Mouse (Mus musculus) heart, embryonic 15.5 days (tissue): ENCODE data around the gene Cyp4b1. TPM values are rescaled to one million over a fixed set of nuclear protein-coding genes. Genes with fewer than 3 reads are reported as not detected.
"Not testable (repeated sequence)": the region's sequence is repeated elsewhere in the genome, so short reads cannot be mapped to it uniquely, and the experiment has no call there.

Experiments
- ATAC-seq: fragments of 200-750 bp; cut with Nextera tagmentation; replicated peaks from 2 replicates; pipeline ENCODE4 v1.8.0; 2017; ENCODE audit warnings: low read depth, moderate TSS enrichment; ENCODE audit not compliant: insufficient number of reproducible peaks, insufficient read depth, low FRiP score
- H3K27ac ChIP-seq: fragments of 300-500 bp; sonication (generic); 2 replicates; pipeline ENCODE4 v1.5.1; 2015; ENCODE audit warnings: mild to moderate bottlenecking, inconsistent platforms
- H3K27me3 ChIP-seq: fragments of 300-500 bp; sonication (generic); 2 replicates; pipeline ENCODE4 v1.6.1; 2015; ENCODE audit warnings: inconsistent platforms
- H3K36me3 ChIP-seq: fragments of 300-500 bp; sonication (generic); 2 replicates; pipeline ENCODE4 v1.6.1; 2015; ENCODE audit warnings: mild to moderate bottlenecking, inconsistent platforms
- H3K4me1 ChIP-seq: fragments of 300-500 bp; sonication (generic); replicated peaks from 2 replicates; pipeline ENCODE4 v1.6.1; 2015; ENCODE audit warnings: inconsistent platforms
- H3K4me2 ChIP-seq: fragments of 300-500 bp; sonication (generic); 2 replicates; pipeline ENCODE4 v1.6.1; 2015; ENCODE audit warnings: inconsistent platforms, mild to moderate bottlenecking, moderate library complexity
- H3K4me3 ChIP-seq: fragments of 300-500 bp; sonication (generic); 2 replicates; pipeline ENCODE4 v1.5.1; 2015; ENCODE audit warnings: mild to moderate bottlenecking, inconsistent platforms
- H3K9ac ChIP-seq: fragments of 300-500 bp; sonication (generic); 2 replicates; pipeline ENCODE4 v1.6.1; 2015; ENCODE audit warnings: mild to moderate bottlenecking, inconsistent platforms
- H3K9me3 ChIP-seq: fragments of 300-500 bp; sonication (generic); replicated peaks from 2 replicates; pipeline ENCODE4 v1.6.1; 2016; ENCODE audit warnings: inconsistent platforms
- WGBS: fragments of 180-500 bp; shearing (Covaris S2); methylation state at CpG from one replicate; pipeline ENCODE4 v1.1.7; 2015; ENCODE audit warnings: mixed read lengths; 5-methylcytosine and 5-hydroxymethylcytosine counted together
- polyA plus RNA-seq: library from polyadenylated mRNA; unstranded; fragments of >200 nt; fragmentation: Nextera tagmentation; extraction: Ambion mirVana; gene quantifications from 2 replicates; pipeline ENCODE4 v1.2.1, GENCODE M21; 2015

The Cyp4b1 gene
- polyA plus RNA-seq, result 3.4 and 4.5 TPM in 2 replicates

DNA sequence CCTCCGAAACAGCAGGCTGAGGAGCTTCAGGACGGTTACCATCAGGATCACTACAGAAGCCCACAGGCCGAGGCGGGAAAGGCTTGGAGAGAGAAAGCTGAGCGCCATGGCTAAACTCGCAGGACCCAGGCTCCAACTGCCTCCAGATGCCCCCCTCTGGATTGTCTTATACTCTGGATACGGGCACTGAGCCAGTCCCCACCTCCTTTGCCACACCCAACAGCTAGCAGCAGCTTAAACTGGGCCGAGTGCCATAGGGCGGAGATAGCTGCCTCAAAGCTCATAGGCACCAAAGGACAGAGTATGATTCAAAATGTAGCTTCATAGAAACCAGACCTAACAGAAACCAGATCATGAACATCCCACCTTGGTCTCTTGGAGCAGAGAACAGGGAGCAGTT lies at the start of gene Cyp4b1:
Cyp4b1 (minus strand) TSS at position 144 of the 400 bp plus-strand sequence.
- Histone ChIP-seq H3K27ac (no peak within 1 kb of the TSS), H3K4me2 (no peak within 1 kb of the TSS), H3K4me3 (no peak within 1 kb of the TSS), H3K9me3 (no peaks in the 10 kb centered on the region), H3K27me3 (no peaks in the 10 kb centered on the region), H3K36me3 (no peaks in the 10 kb centered on the region), H3K4me1 (0 out of 2 replicates have a peak, but pooled peaks cover 3% of the 10 kb centered on the region), H3K9ac (no peak within 1 kb of the TSS)
- ATAC-seq, result no peak; the same call in 1 of the 2 replicates
- WGBS, result 61% methylated on average over 9 of the region's 9 CpGs

DNA sequence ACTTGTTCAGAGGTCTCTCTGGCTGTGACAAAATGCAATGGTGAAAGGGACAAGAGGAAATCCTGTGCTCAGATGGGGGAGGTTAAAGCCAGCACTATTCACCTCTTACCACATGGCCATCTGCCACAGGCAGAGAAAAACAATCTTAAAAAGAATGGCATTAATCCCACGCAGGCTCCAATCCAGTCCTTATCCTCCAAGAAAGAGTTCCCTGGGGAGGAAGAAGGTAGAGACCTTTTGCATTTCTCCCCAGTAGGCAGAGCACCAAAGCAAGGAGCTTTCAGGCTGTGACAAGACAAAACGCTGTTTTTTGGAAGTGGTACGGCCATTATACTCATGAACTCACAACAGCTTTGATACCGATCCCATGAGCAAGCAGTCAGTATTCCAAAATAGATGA lies 38.8 kb upstream of the Cyp4b1 start:
- H3K36me3 ChIP-seq, result no peaks in the 10 kb centered on the region
- H3K4me2 ChIP-seq, result no peak overlapping the region
- 49% methylated on average over 4 of the region's 4 CpGs for WGBS
- H3K4me1 ChIP-seq, result no peaks in the 10 kb centered on the region
- H3K27ac ChIP-seq, result no peak overlapping the region
- no peak for ATAC-seq
- no peak overlapping the region for H3K4me3 ChIP-seq
- H3K9me3 ChIP-seq, result no peaks in the 10 kb centered on the region
- no peaks in the 10 kb centered on the region for H3K27me3 ChIP-seq
- H3K9ac ChIP-seq, result no peak overlapping the region

DNA sequence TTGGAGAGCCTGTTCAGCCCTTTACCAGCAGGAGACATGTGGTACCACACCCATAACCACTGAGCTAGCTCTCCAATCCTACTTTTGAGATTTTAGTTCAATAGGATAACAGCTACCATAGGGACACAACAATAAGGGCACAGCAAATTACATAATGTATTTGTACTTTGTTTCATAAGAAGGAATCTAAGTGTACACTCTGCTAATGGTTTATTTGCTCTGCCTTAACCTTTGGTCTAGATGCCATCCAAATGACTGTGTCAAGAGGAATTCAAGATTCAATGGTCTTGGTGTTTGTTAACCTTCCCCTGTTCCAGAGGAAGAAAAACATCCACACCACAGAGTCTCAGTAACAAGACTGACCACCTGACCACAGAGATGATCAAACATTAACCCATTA lies 11.7 kb upstream of the Cyp4b1 start:
- Histone ChIP-seq H3K4me3 (no peak overlapping the region), H3K36me3 (no peaks in the 10 kb centered on the region), H3K9ac (no peak overlapping the region), H3K4me1 (peaks cover 3% of the 10 kb centered on the region; the same call in 1 of the 2 replicates), H3K27ac (no peak overlapping the region), H3K4me2 (no peak overlapping the region), H3K9me3 (no peaks in the 10 kb centered on the region), H3K27me3 (no peaks in the 10 kb centered on the region)
- ATAC-seq, result no peak

DNA sequence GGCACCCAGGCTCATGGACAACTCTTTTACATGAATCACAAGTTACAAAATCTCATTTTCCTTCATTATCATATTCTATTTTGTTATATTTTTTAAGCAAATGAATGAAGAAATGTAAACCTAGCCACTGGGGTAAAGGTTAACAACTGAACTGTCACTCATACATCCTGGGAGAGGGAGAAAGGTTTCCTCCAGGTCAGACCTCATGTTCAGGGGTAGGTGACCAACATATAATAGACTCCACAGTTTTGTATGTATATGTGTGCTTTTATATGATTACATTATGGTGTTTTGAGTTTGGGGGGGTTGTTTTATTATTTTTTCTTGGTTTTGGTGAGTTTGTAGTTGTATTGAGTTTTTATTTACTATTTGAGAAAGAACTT lies 10.3 kb upstream of the Cyp4b1 start:
- Histone ChIP-seq H3K27ac (no peak overlapping the region), H3K9me3 (no peaks in the 10 kb centered on the region), H3K36me3 (no peaks in the 10 kb centered on the region), H3K4me3 (peak overlapping the region; percentile 41; the same call in 1 of the 2 replicates), H3K9ac (no peak overlapping the region), H3K4me2 (peak overlapping the region; percentile 77), H3K27me3 (no peaks in the 10 kb centered on the region), H3K4me1 (peaks cover 3% of the 10 kb centered on the region; the same call in 1 of the 2 replicates)
- no peak for ATAC-seq

DNA sequence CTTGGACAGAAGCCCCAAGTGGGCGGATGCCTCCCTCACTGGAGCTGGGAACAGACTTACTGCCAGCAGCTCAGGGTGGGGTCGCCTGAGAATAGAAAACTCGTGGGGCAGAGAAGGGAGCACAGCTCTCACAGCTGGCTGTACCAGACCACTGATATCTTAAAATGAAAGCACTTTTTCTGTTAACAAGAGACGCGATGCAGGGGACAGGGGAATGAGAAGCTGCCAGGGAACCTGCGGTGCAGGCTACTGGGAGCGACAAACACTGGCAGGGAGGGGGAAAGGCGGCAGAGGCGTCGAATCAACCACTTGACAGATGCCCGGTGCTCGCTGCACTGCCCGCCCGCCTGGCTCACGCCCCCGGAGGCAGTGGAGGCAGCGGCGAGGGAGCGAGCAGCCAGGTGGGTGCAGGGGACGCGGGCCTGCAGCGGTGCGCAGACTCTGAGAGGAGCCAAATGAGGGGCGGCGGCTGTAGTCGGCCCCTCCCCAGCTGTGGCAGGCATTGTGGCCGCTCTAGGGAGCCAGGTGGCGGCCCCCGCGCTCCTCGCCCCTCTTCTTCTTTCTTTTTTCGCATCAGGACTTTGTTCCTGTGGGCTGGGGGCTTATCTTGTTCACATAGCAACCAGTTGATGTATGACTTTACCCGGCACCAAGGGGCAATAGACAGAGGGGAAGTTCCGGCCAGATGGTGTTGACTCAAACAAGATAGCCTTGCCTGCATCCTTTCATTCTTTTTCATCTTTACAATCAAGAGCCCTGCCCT lies 9.8 kb upstream of the Cyp4b1 start:
- Histone ChIP-seq H3K4me2 (peak overlapping the region; percentile 77), H3K9ac (peak overlapping the region; percentile 7), H3K4me3 (peak overlapping the region; percentile 41), H3K9me3 (no peaks in the 10 kb centered on the region), H3K4me1 (peaks cover 3% of the 10 kb centered on the region; the same call in 1 of the 2 replicates), H3K27me3 (no peaks in the 10 kb centered on the region), H3K36me3 (no peaks in the 10 kb centered on the region), H3K27ac (no peak overlapping the region)
- 2% methylated on average over 34 of the region's 34 CpGs for WGBS
- peak; percentile 50 for ATAC-seq

DNA sequence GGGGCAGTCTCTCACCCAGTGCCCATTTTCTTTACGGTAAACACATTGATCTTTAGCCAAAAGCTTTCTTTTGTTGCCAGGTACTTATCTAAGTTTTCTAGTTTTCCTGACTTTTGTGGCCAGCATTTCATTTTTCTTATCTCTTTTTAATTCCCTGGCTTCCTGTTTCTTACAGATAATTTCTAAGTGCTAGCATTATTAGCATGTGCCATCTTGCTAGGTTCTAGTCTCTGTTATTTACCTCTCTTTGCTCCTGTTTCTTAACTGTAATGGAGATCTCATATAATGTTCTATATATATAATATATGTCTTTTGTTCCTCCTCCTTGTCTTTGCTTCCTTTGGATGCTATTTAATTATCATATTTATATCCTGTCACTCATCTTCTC lies 9.0 kb upstream of the Cyp4b1 start:
- not testable (repeated sequence) for H3K27me3 ChIP-seq, H3K4me3 ChIP-seq, H3K36me3 ChIP-seq, H3K9me3 ChIP-seq, H3K9ac ChIP-seq, H3K4me1 ChIP-seq, ATAC-seq, H3K4me2 ChIP-seq, H3K27ac ChIP-seq
- WGBS, result 83% methylated on average over 1 of the region's 1 CpGs

DNA sequence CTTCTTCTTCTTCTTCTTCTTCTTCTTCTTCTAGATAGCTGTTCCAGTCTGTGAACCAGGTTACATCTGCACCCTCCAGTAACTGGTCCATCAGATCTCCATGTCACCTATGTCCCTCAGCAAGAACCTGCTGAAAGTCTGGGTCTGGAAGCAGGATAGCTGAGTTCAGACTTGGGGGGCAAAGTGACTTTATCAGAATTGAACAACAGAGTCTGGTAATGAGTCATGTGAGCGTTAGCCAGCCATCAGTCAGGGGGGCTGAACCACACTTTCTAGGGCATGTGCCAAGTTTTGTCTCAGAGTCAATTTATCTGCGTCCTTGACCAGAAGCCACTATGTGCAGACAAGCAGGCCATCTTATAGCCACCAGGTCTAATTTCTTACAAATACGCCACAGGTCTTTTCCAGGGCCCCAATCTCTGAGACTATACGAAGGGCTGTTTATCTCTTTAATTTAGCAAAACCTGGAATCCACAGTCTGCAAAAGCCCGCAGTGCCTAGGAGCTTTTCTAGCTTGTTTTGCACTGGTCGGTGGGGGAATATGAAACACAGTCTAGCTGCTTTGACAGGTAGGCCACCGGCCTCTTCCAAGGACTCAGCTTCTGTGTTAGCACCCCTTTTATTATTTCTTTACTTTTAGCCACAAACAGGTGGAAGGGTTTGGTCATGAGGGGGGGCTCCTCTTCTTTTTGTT lies 8.5 kb upstream of the Cyp4b1 start:
- not testable (repeated sequence) for H3K27me3 ChIP-seq, H3K36me3 ChIP-seq, H3K4me1 ChIP-seq, ATAC-seq, H3K9ac ChIP-seq, H3K4me2 ChIP-seq, H3K4me3 ChIP-seq, H3K27ac ChIP-seq, H3K9me3 ChIP-seq
- WGBS, result 65% methylated on average over 7 of the region's 7 CpGs

DNA sequence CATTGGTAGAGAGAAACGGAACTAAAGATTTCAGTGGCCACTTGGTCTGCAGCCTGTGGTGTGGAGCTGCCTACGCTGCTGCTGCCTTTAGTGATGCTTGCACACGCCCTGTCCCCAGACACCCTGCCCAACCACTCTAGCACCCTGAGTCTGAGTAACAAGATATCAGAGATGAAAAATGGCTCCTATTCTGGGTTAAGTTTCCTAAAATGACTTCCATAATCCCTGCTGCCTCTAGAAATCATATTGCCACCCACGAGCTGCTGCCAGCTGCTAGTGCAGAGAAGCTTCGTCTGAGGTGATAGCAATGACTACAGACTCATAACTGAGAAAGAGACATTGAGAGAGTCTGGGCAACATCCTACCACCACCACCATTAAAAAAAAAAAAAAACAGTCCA lies 3.3 kb upstream of the Cyp4b1 start:
- 0 out of 2 replicates have a peak, but pooled peaks cover 3% of the 10 kb centered on the region for H3K4me1 ChIP-seq
- no peaks in the 10 kb centered on the region for H3K9me3 ChIP-seq
- H3K4me2 ChIP-seq, result no peak overlapping the region
- no peaks in the 10 kb centered on the region for H3K27me3 ChIP-seq
- no peak overlapping the region for H3K27ac ChIP-seq
- no peak for ATAC-seq
- no peaks in the 10 kb centered on the region for H3K36me3 ChIP-seq
- no peak overlapping the region for H3K9ac ChIP-seq
- no peak overlapping the region for H3K4me3 ChIP-seq
- WGBS, result 76% methylated on average over 5 of the region's 5 CpGs

DNA sequence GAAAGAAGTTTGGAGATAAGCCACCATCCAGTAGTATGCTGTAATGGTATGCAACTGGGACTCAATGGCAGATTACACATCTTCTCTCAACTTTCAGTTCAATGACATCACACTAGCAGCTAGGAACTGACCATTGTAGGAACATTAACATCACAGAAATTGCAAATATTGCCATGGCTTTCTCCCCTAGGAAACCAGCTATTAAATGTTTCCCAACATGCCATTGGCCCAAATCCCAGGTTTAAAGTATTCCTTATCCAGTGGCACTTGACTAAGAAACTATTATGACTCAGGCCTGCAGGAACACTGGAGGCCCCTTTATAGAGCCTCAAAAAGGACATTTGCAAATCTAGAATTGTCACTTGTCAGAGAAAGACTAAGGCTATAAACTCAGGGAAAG lies 1.8 kb upstream of the Cyp4b1 start:
- Histone ChIP-seq H3K4me1 (0 out of 2 replicates have a peak, but pooled peaks cover 3% of the 10 kb centered on the region), H3K27me3 (no peaks in the 10 kb centered on the region), H3K36me3 (no peaks in the 10 kb centered on the region), H3K4me2 (no peak overlapping the region), H3K9me3 (no peaks in the 10 kb centered on the region), H3K4me3 (no peak overlapping the region), H3K9ac (no peak overlapping the region), H3K27ac (no peak overlapping the region)
- no peak for ATAC-seq

DNA sequence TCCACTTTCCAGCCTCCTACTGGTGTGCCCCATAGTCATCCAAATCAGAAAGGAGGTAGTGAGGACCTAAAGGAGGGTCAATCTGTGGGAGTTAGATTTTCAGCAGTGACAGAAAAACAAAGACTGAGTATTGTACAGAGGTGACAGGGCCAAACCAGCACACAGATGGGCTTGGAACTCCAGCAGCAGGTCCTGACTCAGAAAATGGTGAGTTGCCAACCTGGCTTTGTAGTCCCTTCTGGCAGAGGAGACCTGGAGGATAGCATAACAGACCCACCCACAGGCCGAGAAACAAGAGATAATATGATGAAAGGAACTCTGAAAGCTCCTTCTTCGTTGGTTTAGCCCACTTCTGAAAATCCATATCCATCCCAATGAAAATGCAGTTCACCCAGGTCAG lies 1.2 kb upstream of the Cyp4b1 start:
- H3K4me2 ChIP-seq, result no peak overlapping the region
- no peak overlapping the region for H3K9ac ChIP-seq
- 0 out of 2 replicates have a peak, but pooled peaks cover 3% of the 10 kb centered on the region for H3K4me1 ChIP-seq
- H3K9me3 ChIP-seq, result no peaks in the 10 kb centered on the region
- no peak overlapping the region for H3K27ac ChIP-seq
- 46% methylated on average over 2 of the region's 2 CpGs for WGBS
- H3K36me3 ChIP-seq, result no peaks in the 10 kb centered on the region
- ATAC-seq, result no peak
- H3K27me3 ChIP-seq, result no peaks in the 10 kb centered on the region
- no peak overlapping the region for H3K4me3 ChIP-seq

DNA sequence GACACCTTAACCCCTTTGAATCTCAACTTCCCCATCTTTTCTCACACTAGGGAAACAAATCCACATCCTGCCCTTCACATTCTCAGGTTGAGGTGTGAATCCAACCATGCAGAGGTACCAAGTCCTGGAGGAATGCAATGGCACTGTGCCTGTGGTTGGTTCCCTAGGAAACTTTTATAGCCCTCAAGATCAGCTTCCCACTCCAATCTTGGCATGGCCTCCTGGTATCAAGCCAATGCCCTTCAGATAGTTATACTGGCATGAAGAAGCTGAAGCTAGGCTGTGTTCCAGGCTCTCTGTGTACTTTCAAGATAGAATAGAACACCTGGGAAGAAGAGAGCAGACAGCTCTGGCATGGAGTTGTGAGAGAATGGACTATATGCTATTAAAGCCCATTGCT lies 2.2 kb downstream of the Cyp4b1 start:
- Histone ChIP-seq H3K4me1 (0 out of 2 replicates have a peak, but pooled peaks cover 3% of the 10 kb centered on the region), H3K4me3 (no peak overlapping the region), H3K36me3 (no peaks in the 10 kb centered on the region), H3K9me3 (no peaks in the 10 kb centered on the region), H3K27ac (no peak overlapping the region), H3K4me2 (no peak overlapping the region), H3K9ac (no peak overlapping the region), H3K27me3 (no peaks in the 10 kb centered on the region)
- ATAC-seq, result no peak
